Mouse (Mus musculus): ENCODE data around the gene Ethe1. TPM values are rescaled to one million over a fixed set of nuclear protein-coding genes. Genes with fewer than 3 reads are reported as not detected.

Ethe1 gene
- total RNA-seq, 2 experiments from 2014 or later, result 17.7 to 20.4 TPM

DNA sequence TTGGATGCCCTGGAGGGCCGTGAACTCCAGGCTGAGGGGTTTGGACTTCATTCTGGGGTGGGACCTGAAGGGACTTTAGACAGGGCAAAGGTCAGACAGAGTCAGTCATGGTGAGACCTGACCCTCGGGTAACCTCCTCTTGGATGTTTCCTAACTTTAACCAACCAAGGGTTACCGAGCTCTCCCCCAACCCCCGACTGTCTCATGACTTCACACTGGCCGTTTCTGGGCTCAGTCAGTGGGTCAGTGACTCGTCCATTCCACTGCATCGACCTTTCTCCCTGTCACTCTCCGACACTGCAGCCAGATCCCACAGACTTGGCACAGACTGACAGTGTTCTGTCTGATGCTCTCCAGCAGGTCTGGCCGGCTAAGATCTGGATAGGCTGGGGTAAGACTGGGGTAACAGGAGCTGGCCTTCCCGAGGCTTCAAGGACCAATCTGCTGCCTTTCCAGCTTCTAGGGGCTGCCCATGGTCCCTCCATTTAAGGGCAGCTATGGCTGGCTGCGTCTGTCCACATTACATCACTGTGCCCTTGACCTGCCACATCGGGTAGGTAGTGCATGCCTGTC lies 13.0 kb upstream of the Ethe1 start:
- no peak for DNase-seq (ENCODE audit: low spot score in 2 of 2)

DNA sequence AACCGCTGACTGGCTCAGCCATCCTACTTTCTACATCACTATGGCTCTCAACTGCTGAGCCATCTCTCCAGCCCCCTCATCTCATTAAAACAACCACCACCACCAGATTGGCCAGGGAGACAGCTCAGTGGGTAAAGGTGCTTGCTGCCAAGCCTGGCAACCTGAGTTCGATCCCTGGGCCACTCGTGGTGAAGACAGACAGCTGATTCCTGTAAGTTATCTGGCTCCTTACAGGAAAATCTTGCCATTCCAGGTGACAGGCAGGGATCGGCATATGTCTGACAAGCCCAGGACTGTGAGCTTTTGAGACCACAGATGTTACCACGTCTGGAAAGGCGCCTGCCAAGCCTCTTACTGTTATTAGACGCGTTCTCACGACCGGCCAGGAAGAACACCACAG lies 9.5 kb upstream of the Ethe1 start:
- DNase-seq (ENCODE audit: low spot score in 2 of 2), result no peak

GRCm38 (mm10) chr7:24584876-24585275 lies 2.5 kb upstream of the Ethe1 start:
- DNase-seq (ENCODE audit: low spot score in 2 of 2), result no peak

DNA sequence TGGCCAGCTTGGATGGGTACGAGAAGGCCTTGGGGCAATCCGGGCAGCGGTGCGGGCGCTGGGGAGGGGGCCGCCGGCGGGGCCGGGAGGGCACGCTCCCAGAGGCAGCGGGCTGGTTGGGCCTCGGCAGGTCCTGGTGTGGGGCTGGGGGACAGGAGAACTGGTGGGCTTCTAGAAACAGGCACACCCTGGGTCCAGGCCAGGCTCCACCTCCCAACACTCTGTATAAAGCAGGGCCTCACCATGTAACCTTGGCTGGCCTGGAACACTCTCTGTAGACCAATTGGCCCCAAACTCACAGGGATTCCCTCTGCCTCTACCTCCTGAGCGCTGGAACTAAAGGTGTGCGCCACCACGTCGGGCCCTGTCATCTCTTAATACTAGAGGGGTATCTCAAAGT lies 1.3 kb upstream of the Ethe1 start:
- no peak for DNase-seq (ENCODE audit: low spot score in 2 of 2)

- DNase-seq (ENCODE audit: low spot score in 2 of 2), result no peak
Measured at GRCm38 (mm10) chr7:24586828-24587227, 515 bp upstream of the Ethe1 start.

DNA sequence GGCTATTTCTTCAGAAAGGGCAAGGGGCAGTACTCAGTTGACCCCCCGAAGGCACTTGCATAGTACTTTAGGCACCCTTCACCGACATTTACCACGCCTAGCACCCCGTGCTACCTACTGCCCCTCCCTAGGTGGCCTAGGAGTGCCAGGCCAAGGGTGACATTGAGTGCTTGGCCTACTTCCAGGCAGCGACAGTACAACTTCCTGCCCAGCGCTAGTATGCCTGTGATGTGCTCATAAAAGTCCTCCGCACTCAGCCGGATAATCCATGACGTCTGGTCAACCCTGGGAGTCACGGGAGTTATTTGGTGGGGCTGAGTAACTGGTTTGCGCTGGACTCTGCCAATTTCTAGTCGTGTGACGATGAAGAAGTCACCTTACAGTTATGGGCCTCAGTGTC lies 993 bp downstream of the Ethe1 start:
- no peak for DNase-seq (ENCODE audit: low spot score in 2 of 2)

GRCm38 (mm10) chr7:24591735-24592134 lies 4.4 kb downstream of the Ethe1 start:
- DNase-seq (ENCODE audit: low spot score in 2 of 2), result no peak

DNA sequence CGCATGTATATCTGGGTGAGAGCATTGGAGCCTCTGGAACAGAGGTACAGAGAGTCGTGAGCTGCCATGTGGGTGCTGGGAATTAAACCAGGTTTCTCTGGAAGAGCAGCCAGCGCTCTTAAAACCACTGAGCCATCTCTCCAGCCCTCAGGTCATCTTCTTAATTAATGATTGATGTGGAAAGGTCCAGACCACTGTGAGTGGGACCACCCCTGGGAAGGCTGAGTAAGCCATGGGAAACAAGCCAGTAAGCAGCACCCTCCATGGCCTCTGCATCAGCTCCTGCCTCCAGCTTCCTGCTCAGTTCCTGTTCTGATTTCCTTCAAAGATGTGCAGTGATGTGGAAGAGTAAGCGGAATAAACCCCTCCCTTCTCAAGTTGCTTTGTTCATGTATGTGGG lies 4.8 kb downstream of the Ethe1 start:
- DNase-seq (ENCODE audit: low spot score in 2 of 2), result no peak

DNA sequence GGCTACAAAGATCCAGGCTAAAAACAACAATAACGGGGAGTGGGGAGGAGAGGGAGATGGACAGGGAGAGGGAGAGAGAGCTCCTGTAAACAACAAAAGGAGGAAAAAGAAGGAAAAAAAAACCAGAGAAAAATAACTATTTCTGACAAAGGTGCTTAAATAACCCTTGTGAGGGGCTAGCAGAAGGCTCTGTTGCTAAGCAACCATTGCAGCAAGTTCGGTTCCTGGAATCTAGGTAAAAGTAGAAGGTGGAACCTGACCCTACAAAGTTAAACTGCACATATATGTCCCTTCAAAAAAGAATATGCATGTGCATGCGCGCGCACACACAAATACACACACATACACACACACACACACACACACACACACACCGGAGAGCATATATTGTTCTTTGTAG lies 5.4 kb downstream of the Ethe1 start:
- no peak for DNase-seq (ENCODE audit: low spot score in 2 of 2)

- peak; percentile 54 to 65 for DNase-seq (ENCODE audit: low spot score in 2 of 2)
Measured at GRCm38 (mm10) chr7:24593621-24594308, 6.4 kb downstream of the Ethe1 start.

DNA sequence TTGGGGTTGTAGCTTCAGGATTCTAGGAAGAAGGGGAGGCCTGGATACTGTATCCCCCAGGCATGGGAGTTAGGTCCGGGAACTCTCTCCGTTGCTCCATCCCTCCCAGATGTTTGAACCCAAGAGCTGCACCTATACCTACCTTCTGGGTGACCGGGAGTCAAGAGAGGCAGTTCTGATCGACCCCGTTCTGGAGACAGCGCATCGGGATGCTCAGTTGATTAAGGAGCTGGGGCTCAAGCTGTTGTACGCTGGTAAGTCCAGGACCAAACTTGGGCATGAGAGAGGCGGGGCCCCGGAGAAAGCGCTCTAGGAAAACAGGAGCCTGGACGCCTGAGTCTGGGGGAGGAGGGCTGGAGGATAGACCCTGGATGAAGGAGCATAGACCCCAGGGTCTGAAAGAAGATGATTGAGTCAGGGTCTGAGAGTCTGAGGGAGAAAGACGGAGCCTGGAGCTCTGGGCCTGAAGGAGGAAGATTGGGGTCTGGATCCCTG lies 7.0 kb downstream of the Ethe1 start:
- no peak for DNase-seq (ENCODE audit: low spot score in 2 of 2)

DNA sequence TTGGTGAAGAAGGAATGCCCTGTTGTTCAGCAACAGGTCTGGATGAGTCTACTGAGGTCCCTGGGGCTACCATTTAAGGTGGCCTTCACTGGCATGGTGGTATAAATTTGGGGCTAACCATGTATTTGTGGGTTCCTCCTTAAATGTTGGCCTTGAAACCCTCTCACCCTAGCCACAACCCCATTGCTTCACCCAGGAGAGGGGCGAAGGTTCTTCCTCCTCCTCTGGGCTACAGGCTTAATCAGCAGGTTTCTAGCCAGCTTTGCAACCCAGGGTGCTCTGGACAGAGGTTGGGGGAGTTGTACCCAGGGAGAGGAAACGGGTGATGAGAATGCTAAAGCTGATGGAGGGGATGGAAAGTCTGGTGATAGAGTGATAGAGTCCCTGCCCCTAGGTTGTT lies 8.1 kb downstream of the Ethe1 start:
- DNase-seq (ENCODE audit: low spot score in 2 of 2), result no peak

- DNase-seq (ENCODE audit: low spot score in 2 of 2), result no peak
Measured at GRCm38 (mm10) chr7:24598121-24598520, 10.8 kb downstream of the Ethe1 start.

DNA sequence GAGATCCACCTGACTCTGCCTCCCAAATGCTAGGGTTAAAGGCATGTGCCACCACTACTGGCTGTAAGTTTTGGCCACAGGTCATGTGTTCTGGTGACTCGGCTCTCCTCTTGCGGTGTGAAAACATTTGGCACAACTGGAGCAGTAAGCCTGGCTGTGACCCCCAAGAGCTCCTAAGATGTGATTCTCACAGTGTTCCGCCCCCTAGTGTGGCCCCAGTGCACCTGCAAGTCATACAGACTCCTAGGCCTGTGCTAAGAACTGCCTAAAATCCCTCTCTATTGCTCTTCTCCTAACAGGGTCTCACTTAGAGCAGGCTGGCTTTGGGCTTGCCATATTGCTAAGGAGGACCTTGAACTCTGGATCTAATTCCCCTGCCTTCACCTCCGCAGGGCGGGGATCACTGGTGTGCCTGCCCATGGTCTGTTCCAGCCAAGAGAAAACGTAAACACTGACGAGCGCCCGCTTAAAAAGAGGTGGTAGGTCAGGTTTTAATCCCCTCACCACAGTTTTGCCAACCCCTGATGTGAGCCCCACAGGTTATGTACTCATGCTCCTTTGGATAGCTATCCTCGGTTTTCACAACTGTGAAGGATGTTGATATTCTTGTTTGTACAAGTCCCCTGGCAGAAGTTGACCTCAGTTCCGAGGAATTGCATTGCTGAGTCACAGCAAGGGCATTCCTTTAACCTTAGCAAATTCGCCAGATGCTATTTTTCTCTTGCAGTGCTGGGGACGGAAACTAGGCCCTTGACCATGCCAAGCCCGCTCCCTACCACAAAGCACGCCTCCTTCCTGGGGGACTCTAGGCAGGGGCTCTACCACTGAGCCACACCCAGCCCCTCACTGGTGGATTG lies 12.1 kb downstream of the Ethe1 start:
- no peak for DNase-seq (ENCODE audit: low spot score in 2 of 2)

- peak; percentile 88 to 94 for DNase-seq (ENCODE audit: low spot score in 2 of 2)
Measured at GRCm38 (mm10) chr7:24600941-24601597, 13.7 kb downstream of the Ethe1 start.

DNA sequence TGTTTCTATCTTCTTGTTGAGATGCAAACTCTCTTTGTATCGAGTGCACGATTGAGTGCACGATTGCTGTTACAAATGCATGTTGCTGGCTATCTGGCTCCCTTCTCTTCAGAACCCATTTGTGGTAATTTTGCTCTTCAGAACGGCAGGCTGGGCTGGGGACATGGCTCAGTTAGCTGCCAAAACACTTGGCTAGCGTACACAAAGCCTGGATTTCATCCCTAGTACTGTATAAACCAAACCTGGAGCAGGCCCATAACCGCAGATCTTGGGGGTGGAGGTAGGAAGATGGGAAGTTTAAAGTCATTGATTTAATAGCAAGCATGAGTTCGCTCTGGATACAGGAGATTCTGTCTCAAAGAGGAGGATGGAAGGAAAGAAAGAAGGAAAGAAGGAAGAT lies 18.2 kb downstream of the Ethe1 start:
- DNase-seq (ENCODE audit: low spot score in 2 of 2), result no peak

DNA sequence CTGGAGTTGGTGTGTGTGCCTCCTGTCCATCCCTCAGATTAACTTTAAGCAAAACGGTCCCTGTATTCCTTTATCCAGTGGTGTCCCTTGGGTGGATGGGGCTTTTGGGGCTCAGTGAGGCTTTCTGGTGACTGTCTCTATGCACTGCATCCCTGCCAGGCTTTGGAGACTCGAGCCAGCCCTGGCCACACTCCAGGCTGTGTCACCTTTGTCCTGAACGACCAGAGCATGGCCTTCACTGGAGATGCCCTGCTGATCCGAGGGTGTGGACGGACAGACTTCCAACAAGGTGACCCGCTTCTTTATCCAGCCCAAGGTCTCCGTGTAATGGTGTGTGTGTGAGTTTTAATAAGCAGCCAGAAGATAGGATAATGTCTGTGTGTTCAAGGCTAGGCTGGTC lies 18.7 kb downstream of the Ethe1 start:
- DNase-seq (ENCODE audit: low spot score in 2 of 2), result no peak

DNA sequence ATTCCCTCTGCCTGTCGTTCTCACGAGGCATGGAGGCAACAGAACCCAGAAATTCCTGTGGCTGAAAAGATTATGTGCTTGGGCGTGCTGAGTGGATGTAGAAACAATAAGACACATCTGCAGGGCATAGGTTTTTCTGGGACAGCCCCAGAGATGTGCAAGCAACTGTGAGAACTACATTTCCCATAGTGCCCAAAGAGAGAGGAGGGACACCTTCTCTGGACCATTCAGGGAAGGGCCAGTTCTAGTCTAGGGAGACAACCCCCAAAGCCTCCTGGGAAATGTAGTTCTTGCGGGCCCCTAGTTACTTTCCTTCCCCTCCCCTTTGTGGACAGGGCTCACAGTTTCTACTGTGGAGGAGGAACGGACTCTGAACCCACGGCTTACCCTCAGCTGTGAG lies 20.7 kb downstream of the Ethe1 start:
- peak in 1 of 2 experiments; percentile 29 for DNase-seq (ENCODE audit: low spot score in 2 of 2)

DNA sequence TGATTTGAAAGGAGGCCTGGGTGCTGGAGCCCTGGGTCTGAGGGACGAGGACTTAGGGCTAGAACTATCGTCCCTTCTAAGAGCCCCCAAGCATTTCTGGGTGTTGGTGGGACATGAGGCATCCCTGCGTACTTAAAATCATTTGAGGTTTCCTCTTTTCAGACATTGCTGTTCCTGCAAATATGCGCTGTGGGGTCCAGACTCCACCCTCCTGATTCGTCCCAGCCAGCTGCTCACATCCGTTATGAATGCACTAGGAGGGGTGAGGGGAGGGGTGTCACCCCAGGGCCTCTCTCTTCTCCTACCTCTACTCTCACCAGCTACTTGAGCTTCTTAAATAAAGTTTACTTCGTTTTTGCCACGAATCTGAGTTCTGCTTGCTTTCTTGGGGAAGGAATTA lies 21.2 kb downstream of the Ethe1 start:
- no peak for DNase-seq (ENCODE audit: low spot score in 2 of 2)

- DNase-seq (ENCODE audit: low spot score in 2 of 2), result no peak
Measured at GRCm38 (mm10) chr7:24610144-24610878, 23.0 kb downstream of the Ethe1 start, which contains the start of gene Phldb3. Phldb3 (plus strand) TSS chr7:24610763.
